ENCODE assay signal across 8 mouse cellular contexts in genomic region chr6:118138731-118139709, GRCm38 (mm10). TPM values are rescaled to one million over a fixed set of nuclear protein-coding genes. Genes with fewer than 3 reads are reported as not detected.
DNase-seq lines count a peak whose midpoint lies in the region; ATAC-seq and TF ChIP-seq lines count a peak whose summit lies in the region.

Csgalnact2 (minus strand) TSS chr6:118139140.

- peak within 1 kb of the TSS; percentile 81 for H3K4me3 ChIP-seq in forebrain, embryonic 15.5 days
- H3K4me3 ChIP-seq in layer of hippocampus, adult 2 months = peak within 1 kb of the TSS; percentile 68
- peak within 1 kb of the TSS; percentile 78 for H3K4me3 ChIP-seq in lung, embryonic 14.5 days (ENCODE audit: low read depth, low read length)
- H3K4me3 ChIP-seq in olfactory bulb, adult 2 months (ENCODE audit: insufficient read depth, low read depth, low read length) = peak within 1 kb of the TSS; percentile 99
- peak within 1 kb of the TSS; percentile 88 for H3K4me3 ChIP-seq in thymus, adult 2 months (ENCODE audit: control insufficient read depth, insufficient read depth, low read length)

- intact Hi-C loops in heart, postnatal 36 days (cut with DNase I) = loop anchor here (10.0 kb wide), 1 partner anchor 1514 kb away; the partner anchor contains the start of gene Zfp422

- TF ChIP-seq POLR2A in olfactory bulb, adult 2 months (IDR thresholded peaks at IDR 0.05; ENCODE audit: insufficient read depth, low read depth, low read length) = peak; percentile 95
- TF ChIP-seq POLR2A in thymus, adult 2 months (IDR thresholded peaks at IDR 0.05; ENCODE audit: control insufficient read depth, extremely low read depth, insufficient read depth, low read length, poor library complexity) = peak; percentile 91

- no peaks in the 10 kb centered on the region for H3K36me3 ChIP-seq in forebrain, embryonic 15.5 days
- H3K36me3 ChIP-seq in lung, embryonic 14.5 days (ENCODE audit: insufficient read depth) = no peaks in the 10 kb centered on the region
- H3K36me3 ChIP-seq in thymus, adult 2 months (ENCODE audit: control insufficient read depth, insufficient read depth, low read length) = no peaks in the 10 kb centered on the region

- peak; percentile 92 for DNase-seq in ES-CJ7 (ENCODE audit: low read depth, low spot score)
- DNase-seq in cerebellum, adult 11 months = peak; percentile 93
- DNase-seq in heart, postnatal 36 days = peak; percentile 97 to 98
- DNase-seq in layer of hippocampus, adult 2 months (ENCODE audit: low spot score in 2 of 2) = peak; percentile 93 to 94
- peak; percentile 96 for DNase-seq in lung, embryonic 14.5 days
- peak; percentile 93 for DNase-seq in thymus, adult 2 months

- ATAC-seq in forebrain, embryonic 15.5 days (replicated peaks) = peak; percentile 98
- peak; percentile 99 for ATAC-seq in lung, embryonic 14.5 days (ENCODE audit: insufficient read depth)

- TF ChIP-seq CTCF in layer of hippocampus, adult 2 months (conservative IDR thresholded peaks at IDR 0.05) = peak; percentile 44
- no peak for TF ChIP-seq CTCF in lung, embryonic 14.5 days (IDR thresholded peaks at IDR 0.05; ENCODE audit: low read depth)
- TF ChIP-seq CTCF in olfactory bulb, adult 2 months (IDR thresholded peaks at IDR 0.05; ENCODE audit: insufficient read depth, low read depth, low read length) = no peak
- TF ChIP-seq CTCF in thymus, adult 2 months (IDR thresholded peaks at IDR 0.05; ENCODE audit: borderline replicate concordance, control insufficient read depth, extremely low read depth, insufficient read depth, low read length, poor library complexity) = 0 out of 2 replicates have a peak, but pooled peaks have one; percentile 57

- H3K4me1 ChIP-seq in forebrain, embryonic 15.5 days = peaks cover 7% of the 10 kb centered on the region; the same call in 1 of the 2 replicates
- H3K4me1 ChIP-seq in lung, embryonic 14.5 days (ENCODE audit: insufficient read depth) = peaks cover 3% of the 10 kb centered on the region; the same call in 1 of the 2 replicates
- H3K4me1 ChIP-seq in olfactory bulb, adult 2 months (ENCODE audit: control insufficient read depth, insufficient read depth, low read length) = peaks cover 3% of the 10 kb centered on the region; the same call in 1 of the 2 replicates
- H3K4me1 ChIP-seq in thymus, adult 2 months (replicated peaks; ENCODE audit: control insufficient read depth, insufficient read depth, low read length) = no peaks in the 10 kb centered on the region

- peak within 1 kb of the TSS; percentile 80 for H3K27ac ChIP-seq in forebrain, embryonic 15.5 days (replicated peaks)
- peak within 1 kb of the TSS; percentile 92 for H3K27ac ChIP-seq in layer of hippocampus, adult 2 months
- H3K27ac ChIP-seq in lung, embryonic 14.5 days (ENCODE audit: low read depth) = peak within 1 kb of the TSS; percentile 78
- peak within 1 kb of the TSS; percentile 75 for H3K27ac ChIP-seq in olfactory bulb, adult 2 months (ENCODE audit: insufficient read depth, low read depth, low read length)
- no peak within 1 kb of the TSS for H3K27ac ChIP-seq in thymus, adult 2 months (ENCODE audit: control insufficient read depth, insufficient read depth, low read length)

- peak within 1 kb of the TSS; percentile 68 for H3K9ac ChIP-seq in forebrain, embryonic 15.5 days (replicated peaks)
- peak within 1 kb of the TSS; percentile 75 for H3K9ac ChIP-seq in lung, embryonic 14.5 days

- peak within 1 kb of the TSS; percentile 75 for H3K4me2 ChIP-seq in forebrain, embryonic 15.5 days (replicated peaks)
- peak within 1 kb of the TSS; percentile 87 for H3K4me2 ChIP-seq in lung, embryonic 14.5 days

- no peaks in the 10 kb centered on the region for H3K9me3 ChIP-seq in forebrain, embryonic 15.5 days
- H3K9me3 ChIP-seq in lung, embryonic 14.5 days (ENCODE audit: low read depth, low read length) = no peaks in the 10 kb centered on the region

- no peaks in the 10 kb centered on the region for H3K27me3 ChIP-seq in forebrain, embryonic 15.5 days
- H3K27me3 ChIP-seq in lung, embryonic 14.5 days (ENCODE audit: insufficient read depth, low read length) = no peaks in the 10 kb centered on the region
- no peaks in the 10 kb centered on the region for H3K27me3 ChIP-seq in thymus, adult 2 months (ENCODE audit: control insufficient read depth, insufficient read depth, low read length)

- 6% methylated on average over 54 of the region's 66 CpGs for WGBS in forebrain, embryonic 15.5 days
- 7% methylated on average over 55 of the region's 66 CpGs for WGBS in lung, embryonic 14.5 days
- 2% methylated on average over 61 of the region's 66 CpGs for WGBS in olfactory bulb, adult 2 months
- WGBS in thymus, adult 2 months = 9% methylated on average over 61 of the region's 66 CpGs

RNA-seq across cellular contexts. Expression of gene Csgalnact2, which starts in this region (rescaled TPM):
- 9.2 and 11.1 TPM in 2 replicates for polyA plus RNA-seq in forebrain, embryonic 15.5 days (2015; fragmentation: Nextera tagmentation; extraction: Ambion mirVana)
- 10 to 100 TPM; 18.2 to 18.5 TPM for total RNA-seq in heart, postnatal 36 days (2021)
- total RNA-seq in layer of hippocampus, adult 2 months (2021) = 10 to 100 TPM in 1 of 2 experiments, 1 to 10 TPM in 1; 9.7 to 10.5 TPM
- 20.0 and 25.2 TPM in 2 replicates for polyA plus RNA-seq in lung, embryonic 14.5 days (2014; fragmentation: Nextera tagmentation; extraction: Ambion mirVana)
- polyA plus RNA-seq in olfactory bulb, adult 2 months (2012; ENCODE audit: insufficient read depth, insufficient read length, low replicate concordance, missing spikeins) = not detected in 2 replicates
- 2.6 TPM in 2 replicates for polyA plus RNA-seq in thymus, adult 2 months (2012; rRNA removed)

Comparison
In these comparisons a context has a peak if more than half of its experiments do, and no peak if none do; other contexts are left out.
1. CTCF ChIP-seq: peak in layer of hippocampus, adult 2 months (single experiment) and thymus, adult 2 months (single experiment); none in lung, embryonic 14.5 days (single experiment) and olfactory bulb, adult 2 months (single experiment).
2. Peak in every context shown above with its lines, with median percentiles within 50 percentile points of each other: DNase-seq and H3K4me3 ChIP-seq.